Mouse (Mus musculus): ENCODE results near the gene Fbl. TPM values are rescaled to one million over a fixed set of nuclear protein-coding genes. Genes with fewer than 3 reads are reported as not detected.
"Not testable (repeated sequence)": the region's sequence is repeated elsewhere in the genome, so short reads cannot be mapped to it uniquely, and the experiment has no call there.

Fbl gene
- total and polyA plus RNA-seq, 2 experiments from 2014 or later, result 6.6 to 51.3 TPM

DNA sequence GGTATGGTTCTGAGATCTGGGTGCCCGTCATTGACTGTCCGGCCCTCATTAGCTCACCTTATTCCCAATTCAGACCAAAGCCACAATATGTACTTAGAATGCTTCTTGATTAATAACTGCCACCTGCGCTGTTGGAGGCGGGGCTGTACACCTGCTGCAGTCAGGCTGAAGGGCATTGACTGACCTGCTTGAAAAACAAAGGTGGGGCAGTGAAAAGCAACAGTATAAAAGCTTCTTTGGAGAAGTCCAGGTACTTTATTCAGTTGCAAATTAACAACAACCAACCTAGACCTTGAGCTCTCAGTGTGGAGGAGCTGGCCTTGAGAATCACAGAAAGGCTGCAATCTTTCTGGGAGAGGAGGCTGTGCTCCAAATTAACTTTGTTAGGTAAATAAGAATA, 57.9 kb downstream of the Fbl start:
- not testable (repeated sequence) for H3K4me1 ChIP-seq (ENCODE audit: control insufficient read depth, insufficient read depth); ATAC-seq (ENCODE audit: insufficient read depth, low read depth); H3K27ac ChIP-seq (ENCODE audit: low read depth); H3K27me3 ChIP-seq (ENCODE audit: control insufficient read depth, insufficient read depth, low read length); H3K9me3 ChIP-seq (replicated peaks; ENCODE audit: control insufficient read depth, low read length); H3K4me3 ChIP-seq (ENCODE audit: low read depth, low read length); H3K9ac ChIP-seq (replicated peaks; ENCODE audit: low read depth, low read length); H3K36me3 ChIP-seq (replicated peaks; ENCODE audit: control insufficient read depth, insufficient read depth, low read length); DNase-seq (ENCODE audit: low spot score); H3K4me2 ChIP-seq (ENCODE audit: low read depth, low read length)
- 81% methylated on average over 4 of the region's 4 CpGs for WGBS

Other genes starting within 250 kb of the Fbl start
- gene Zfp974, start 240.2 kb upstream of the Fbl start, total RNA-seq (2014; rRNA removed; ENCODE audit: low replicate concordance), result 1.8 TPM in 2 replicates
- gene Zfp974, start 240.2 kb upstream of the Fbl start, polyA plus RNA-seq (2015; fragmentation: Nextera tagmentation; extraction: Ambion mirVana), result 4.9 and 5.4 TPM in 2 replicates
- 6.2 and 7.2 TPM in 2 replicates for gene Zfp780b, start 190.5 kb upstream of the Fbl start, total RNA-seq (2014; rRNA removed; ENCODE audit: low replicate concordance)
- 7.9 and 8.5 TPM in 2 replicates for gene Zfp780b, start 190.5 kb upstream of the Fbl start, polyA plus RNA-seq (2015; fragmentation: Nextera tagmentation; extraction: Ambion mirVana)
- gene Zfp850, start 155.6 kb upstream of the Fbl start, total RNA-seq (2014; rRNA removed; ENCODE audit: low replicate concordance), result 0.15 and 1.7 TPM in 2 replicates
- gene Zfp850, start 155.6 kb upstream of the Fbl start, polyA plus RNA-seq (2015; fragmentation: Nextera tagmentation; extraction: Ambion mirVana), result 0.75 and 0.87 TPM in 2 replicates
- gene Psmc4, start 119.6 kb upstream of the Fbl start, total RNA-seq (2014; rRNA removed; ENCODE audit: low replicate concordance), result 146 and 199 TPM in 2 replicates
- 203 and 207 TPM in 2 replicates for gene Psmc4, start 119.6 kb upstream of the Fbl start, polyA plus RNA-seq (2015; fragmentation: Nextera tagmentation; extraction: Ambion mirVana)
- 0.46 TPM in 1 of 2 replicates, not detected in the other for gene Fcgbp, start 98.5 kb upstream of the Fbl start, total RNA-seq (2014; rRNA removed; ENCODE audit: low replicate concordance)
- not detected in 2 replicates for gene Fcgbp, start 98.5 kb upstream of the Fbl start, polyA plus RNA-seq (2015; fragmentation: Nextera tagmentation; extraction: Ambion mirVana)
- gene 9530053A07Rik, start 40.2 kb upstream of the Fbl start, total RNA-seq (2014; rRNA removed; ENCODE audit: low replicate concordance), result not detected in 2 replicates
- gene 9530053A07Rik, start 40.2 kb upstream of the Fbl start, polyA plus RNA-seq (2015; fragmentation: Nextera tagmentation; extraction: Ambion mirVana), result 0.01 and 0.04 TPM in 2 replicates
- 21.3 and 37.1 TPM in 2 replicates for gene Dyrk1b, start 9.8 kb downstream of the Fbl start, total RNA-seq (2014; rRNA removed; ENCODE audit: low replicate concordance)
- gene Dyrk1b, start 9.8 kb downstream of the Fbl start, polyA plus RNA-seq (2015; fragmentation: Nextera tagmentation; extraction: Ambion mirVana), result 10.2 and 10.4 TPM in 2 replicates
- gene Eid2, start 98.2 kb downstream of the Fbl start, total RNA-seq (2014; rRNA removed; ENCODE audit: low replicate concordance), result 6.5 and 18.2 TPM in 2 replicates
- gene Eid2, start 98.2 kb downstream of the Fbl start, polyA plus RNA-seq (2015; fragmentation: Nextera tagmentation; extraction: Ambion mirVana), result 1.4 and 1.6 TPM in 2 replicates
- gene Eid2b, start 108.0 kb downstream of the Fbl start, total RNA-seq (2014; rRNA removed; ENCODE audit: low replicate concordance), result 4.4 and 13.0 TPM in 2 replicates
- gene Eid2b, start 108.0 kb downstream of the Fbl start, polyA plus RNA-seq (2015; fragmentation: Nextera tagmentation; extraction: Ambion mirVana), result 9.1 and 9.7 TPM in 2 replicates
- not detected in 2 replicates for gene Selenov, start 121.5 kb downstream of the Fbl start, total RNA-seq (2014; rRNA removed; ENCODE audit: low replicate concordance)
- not detected in 2 replicates for gene Selenov, start 121.5 kb downstream of the Fbl start, polyA plus RNA-seq (2015; fragmentation: Nextera tagmentation; extraction: Ambion mirVana)
- gene Dll3, start 132.5 kb downstream of the Fbl start, total RNA-seq (2014; rRNA removed; ENCODE audit: low replicate concordance), result not detected in 2 replicates
- gene Dll3, start 132.5 kb downstream of the Fbl start, polyA plus RNA-seq (2015; fragmentation: Nextera tagmentation; extraction: Ambion mirVana), result not detected in 2 replicates
- gene Timm50, start 142.4 kb downstream of the Fbl start, total RNA-seq (2014; rRNA removed; ENCODE audit: low replicate concordance), result 60.6 and 69.9 TPM in 2 replicates
- gene Timm50, start 142.4 kb downstream of the Fbl start, polyA plus RNA-seq (2015; fragmentation: Nextera tagmentation; extraction: Ambion mirVana), result 90.1 and 90.6 TPM in 2 replicates
- 52.3 and 71.4 TPM in 2 replicates for gene Supt5, start 169.0 kb downstream of the Fbl start, total RNA-seq (2014; rRNA removed; ENCODE audit: low replicate concordance)
- 36.4 and 36.6 TPM in 2 replicates for gene Supt5, start 169.0 kb downstream of the Fbl start, polyA plus RNA-seq (2015; fragmentation: Nextera tagmentation; extraction: Ambion mirVana)
- 145 and 161 TPM in 2 replicates for gene Rps16, start 180.9 kb downstream of the Fbl start, total RNA-seq (2014; rRNA removed; ENCODE audit: low replicate concordance)
- 481 and 513 TPM in 2 replicates for gene Rps16, start 180.9 kb downstream of the Fbl start, polyA plus RNA-seq (2015; fragmentation: Nextera tagmentation; extraction: Ambion mirVana)
- 23.5 and 41.7 TPM in 2 replicates for gene Plekhg2, start 202.9 kb downstream of the Fbl start, total RNA-seq (2014; rRNA removed; ENCODE audit: low replicate concordance)
- 11.8 and 13.7 TPM in 2 replicates for gene Plekhg2, start 202.9 kb downstream of the Fbl start, polyA plus RNA-seq (2015; fragmentation: Nextera tagmentation; extraction: Ambion mirVana)
- 10.8 and 19.2 TPM in 2 replicates for gene Zfp36, start 210.5 kb downstream of the Fbl start, total RNA-seq (2014; rRNA removed; ENCODE audit: low replicate concordance)
- 12.5 and 13.6 TPM in 2 replicates for gene Zfp36, start 210.5 kb downstream of the Fbl start, polyA plus RNA-seq (2015; fragmentation: Nextera tagmentation; extraction: Ambion mirVana)
- 42.1 and 51.4 TPM in 2 replicates for gene Med29, start 223.0 kb downstream of the Fbl start, total RNA-seq (2014; rRNA removed; ENCODE audit: low replicate concordance)
- 44.1 and 45.8 TPM in 2 replicates for gene Med29, start 223.0 kb downstream of the Fbl start, polyA plus RNA-seq (2015; fragmentation: Nextera tagmentation; extraction: Ambion mirVana)
- gene Paf1, start 223.2 kb downstream of the Fbl start, total RNA-seq (2014; rRNA removed; ENCODE audit: low replicate concordance), result 29.8 and 66.1 TPM in 2 replicates
- 54.2 and 56.5 TPM in 2 replicates for gene Paf1, start 223.2 kb downstream of the Fbl start, polyA plus RNA-seq (2015; fragmentation: Nextera tagmentation; extraction: Ambion mirVana)